Mouse (Mus musculus) testis, postnatal 10 days (tissue): ENCODE measurements at regions not wholly inside any gene's neighbourhood (a gene's known extent, or its start where the extent isn't known, plus 50 kb on each side); places are given as distances from the start of the nearest gene placed in this dataset.
A peak's percentile ranks its signal among the peaks of the same experiment; 100 is the strongest.

Source experiments
- DNase-seq: peaks from one replicate; pipeline ENCODE4 v3.0.0; 2021; ENCODE audit warnings: low spot score

GRCm38 (mm10) chr7:145045230-145045629 is 105.5 kb upstream of the Ccnd1 start:
- no peak for DNase-seq

- DNase-seq: no peak
These were observed 103.9 kb upstream of the Ccnd1 start for GRCm38 (mm10) chr7:145043455-145044149.

GRCm38 (mm10) chr7:145040871-145041270 is 101.1 kb upstream of the Ccnd1 start:
- DNase-seq: no peak

GRCm38 (mm10) chr7:145034385-145034784 is 94.7 kb upstream of the Ccnd1 start:
- no peak for DNase-seq

- no peak for DNase-seq
These were observed 91.5 kb upstream of the Ccnd1 start for GRCm38 (mm10) chr7:145031275-145031674.

- DNase-seq: peak; percentile 74
These were observed 91.0 kb upstream of the Ccnd1 start for GRCm38 (mm10) chr7:145030635-145031141.

GRCm38 (mm10) chr7:145029622-145030021 is 89.9 kb upstream of the Ccnd1 start:
- DNase-seq: no peak

- no peak for DNase-seq
These were observed 89.4 kb upstream of the Ccnd1 start for GRCm38 (mm10) chr7:145029124-145029523.

- DNase-seq: no peak
These were observed 87.3 kb upstream of the Ccnd1 start for GRCm38 (mm10) chr7:145027061-145027460.

- no peak for DNase-seq
These were observed 86.2 kb upstream of the Ccnd1 start for GRCm38 (mm10) chr7:145026014-145026285.

GRCm38 (mm10) chr7:145025186-145026013 is 85.7 kb upstream of the Ccnd1 start:
- no peak for DNase-seq

GRCm38 (mm10) chr7:145024651-145025050 is 84.9 kb upstream of the Ccnd1 start:
- DNase-seq: no peak

- DNase-seq: no peak
These were observed 79.4 kb upstream of the Ccnd1 start for GRCm38 (mm10) chr7:145019137-145019536.

- no peak for DNase-seq
These were observed 78.4 kb upstream of the Ccnd1 start for GRCm38 (mm10) chr7:145018149-145018548.

- DNase-seq: peak; percentile 40
These were observed 75.8 kb upstream of the Ccnd1 start for GRCm38 (mm10) chr7:145015463-145016085.

GRCm38 (mm10) chr7:145010757-145011156 is 71.0 kb upstream of the Ccnd1 start:
- no peak for DNase-seq

- DNase-seq: no peak
These were observed 70.3 kb upstream of the Ccnd1 start for GRCm38 (mm10) chr7:145010004-145010403.

GRCm38 (mm10) chr7:145008662-145009333 is 69.1 kb upstream of the Ccnd1 start:
- DNase-seq: peak; percentile 43

- no peak for DNase-seq
These were observed 67.5 kb upstream of the Ccnd1 start for GRCm38 (mm10) chr7:145007216-145007615.

- no peak for DNase-seq
These were observed 61.9 kb upstream of the Ccnd1 start for GRCm38 (mm10) chr7:145001503-145002084.

- DNase-seq: no peak
These were observed 60.0 kb upstream of the Ccnd1 start for GRCm38 (mm10) chr7:144999741-145000140.

- DNase-seq: no peak
These were observed 57.1 kb upstream of the Ccnd1 start for GRCm38 (mm10) chr7:144996847-144997246.
